Mouse (Mus musculus): Measurements from ENCODE around the gene Med27.
A peak's percentile ranks its signal among the peaks of the same experiment; 100 is the strongest.

The Med27 gene

GRCm38 (mm10) chr2:29466396-29466795, 119.8 kb downstream of the Med27 start:
- DNase-seq (ENCODE audit: low spot score in 2 of 2) = peak in 1 of 2 experiments; percentile 16

DNA sequence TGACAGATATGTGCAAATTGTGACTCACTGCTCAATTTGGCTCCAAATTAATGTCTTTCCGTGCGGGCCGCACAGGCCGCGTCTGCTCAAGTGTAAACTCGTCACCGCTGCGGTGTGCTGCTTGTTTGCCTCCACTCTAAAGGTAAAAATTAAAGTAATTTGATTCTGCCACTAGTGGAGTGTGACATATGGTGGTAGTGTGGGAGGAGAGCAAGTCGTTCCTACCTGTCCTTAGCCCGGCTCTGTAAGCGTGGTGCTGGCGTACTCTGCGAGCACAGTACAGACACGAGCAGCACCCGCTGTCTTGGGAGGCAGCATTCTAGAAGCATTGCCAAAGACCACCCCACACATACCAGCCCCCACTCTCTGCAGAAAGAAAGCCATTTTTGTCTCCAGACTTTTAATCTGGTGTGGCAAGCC, 121.9 kb downstream of the Med27 start:
- DNase-seq (ENCODE audit: low spot score in 2 of 2) = no peak

GRCm38 (mm10) chr2:29472952-29473437, 126.4 kb downstream of the Med27 start:
- DNase-seq (ENCODE audit: low spot score in 2 of 2) = no peak

- no peak for DNase-seq (ENCODE audit: low spot score in 2 of 2)
Observed at GRCm38 (mm10) chr2:29473907-29474306, 127.3 kb downstream of the Med27 start.

- DNase-seq (ENCODE audit: low spot score in 2 of 2) = no peak
Observed at GRCm38 (mm10) chr2:29476702-29477101, 130.1 kb downstream of the Med27 start.

- no peak for DNase-seq (ENCODE audit: low spot score in 2 of 2)
Observed at GRCm38 (mm10) chr2:29481856-29482255, 135.2 kb downstream of the Med27 start.

DNA sequence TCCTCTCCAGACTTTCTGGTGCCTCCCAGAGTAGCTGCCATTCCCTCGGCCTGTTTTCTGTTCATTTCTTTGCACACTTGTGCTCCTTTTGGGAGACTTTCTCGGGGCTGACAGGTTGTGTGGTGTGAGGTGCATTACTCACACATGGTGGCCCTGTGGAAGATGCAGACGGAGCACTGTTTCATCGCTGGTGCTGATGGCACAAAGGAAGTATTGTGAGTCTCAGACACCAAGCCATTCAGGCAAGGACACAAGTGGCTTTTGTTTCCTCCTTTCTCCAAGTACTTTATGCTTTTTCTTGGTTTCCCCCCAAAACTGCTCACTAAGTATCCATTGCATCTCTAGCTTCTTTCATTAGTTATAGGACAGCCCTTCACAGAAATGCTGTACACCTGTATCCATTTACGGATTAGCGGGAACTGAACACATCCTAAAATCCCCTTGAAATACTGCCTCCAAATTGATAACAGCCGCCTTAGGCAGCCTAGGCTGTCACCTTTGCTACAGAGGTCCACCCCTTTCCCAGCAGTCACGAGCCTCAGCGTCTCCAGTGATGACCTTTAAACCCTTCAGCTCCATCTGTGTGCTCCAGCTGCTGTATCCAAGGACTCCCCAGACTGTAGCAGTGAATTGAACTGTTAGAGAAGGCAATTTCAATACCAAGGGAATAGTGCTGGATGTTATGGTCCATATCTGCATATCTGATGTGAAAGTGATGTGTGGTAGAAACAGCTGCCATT, 136.5 kb downstream of the Med27 start:
- DNase-seq (ENCODE audit: low spot score in 2 of 2) = no peak

- peak in 1 of 2 experiments; percentile 13 for DNase-seq (ENCODE audit: low spot score in 2 of 2)
Observed at GRCm38 (mm10) chr2:29485519-29485918, 138.9 kb downstream of the Med27 start.

GRCm38 (mm10) chr2:29486491-29486890, 139.9 kb downstream of the Med27 start:
- no peak for DNase-seq (ENCODE audit: low spot score in 2 of 2)

DNA sequence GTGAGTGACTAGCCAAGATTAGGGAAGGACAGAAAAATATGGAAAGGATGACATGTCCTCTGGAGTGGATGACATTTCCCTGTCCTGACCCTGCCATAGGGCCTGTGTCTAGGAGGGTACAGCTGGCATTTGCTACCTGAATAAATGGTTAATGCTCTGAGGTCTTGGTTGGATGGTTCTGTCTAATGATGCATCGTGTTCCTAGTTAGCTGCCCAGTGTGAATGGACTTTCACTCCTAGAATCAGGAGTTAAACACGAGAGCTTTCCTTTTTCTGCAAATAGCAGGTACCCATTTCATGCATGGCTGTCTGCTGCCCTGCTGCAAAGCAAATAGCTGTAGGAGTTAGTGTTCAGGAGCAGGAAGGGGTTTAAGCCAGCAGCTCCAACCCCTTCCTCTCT, 141.0 kb downstream of the Med27 start:
- DNase-seq (ENCODE audit: low spot score in 2 of 2) = no peak

DNA sequence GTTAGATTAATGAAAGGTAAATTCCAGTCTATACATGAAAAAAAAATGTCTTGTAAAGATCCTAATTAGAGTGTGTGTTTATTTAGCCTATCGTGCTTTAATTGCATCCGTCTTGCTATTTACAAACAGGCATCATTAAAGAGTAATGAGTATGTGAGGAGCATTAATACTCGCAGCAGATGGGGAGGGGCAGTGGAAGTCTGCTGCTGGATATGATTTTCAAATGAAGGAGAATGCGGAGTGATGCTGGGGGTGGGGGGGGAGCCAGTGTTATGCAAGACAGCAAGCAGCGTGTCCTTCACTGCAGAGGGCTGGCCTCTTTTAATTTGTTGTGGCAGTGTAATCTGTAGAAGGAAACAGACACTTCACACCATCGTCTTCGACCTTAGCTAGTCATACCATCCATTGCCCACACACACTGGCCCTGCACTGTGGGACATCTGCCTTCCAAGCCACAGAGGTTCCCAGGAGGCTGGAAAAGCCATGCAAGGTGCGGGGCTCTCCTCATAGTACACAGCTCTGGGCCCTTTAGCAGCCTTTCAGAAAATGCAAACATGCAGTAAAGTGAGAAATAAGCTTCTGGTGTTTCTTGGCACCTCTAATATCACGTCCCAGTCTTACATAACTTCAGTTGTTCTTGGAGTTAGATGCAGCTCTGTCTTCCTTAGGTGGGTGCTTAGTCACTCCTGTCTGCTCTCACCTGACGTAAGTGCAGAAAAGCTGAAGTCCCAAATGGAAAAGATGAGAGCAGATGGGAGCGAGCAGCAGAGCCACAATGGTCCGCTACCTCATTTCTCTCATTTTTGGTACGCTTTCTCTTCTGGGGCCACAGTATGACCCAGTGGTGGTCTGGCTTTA, 142.0 kb downstream of the Med27 start:
- no peak for DNase-seq (ENCODE audit: low spot score in 2 of 2)

DNA sequence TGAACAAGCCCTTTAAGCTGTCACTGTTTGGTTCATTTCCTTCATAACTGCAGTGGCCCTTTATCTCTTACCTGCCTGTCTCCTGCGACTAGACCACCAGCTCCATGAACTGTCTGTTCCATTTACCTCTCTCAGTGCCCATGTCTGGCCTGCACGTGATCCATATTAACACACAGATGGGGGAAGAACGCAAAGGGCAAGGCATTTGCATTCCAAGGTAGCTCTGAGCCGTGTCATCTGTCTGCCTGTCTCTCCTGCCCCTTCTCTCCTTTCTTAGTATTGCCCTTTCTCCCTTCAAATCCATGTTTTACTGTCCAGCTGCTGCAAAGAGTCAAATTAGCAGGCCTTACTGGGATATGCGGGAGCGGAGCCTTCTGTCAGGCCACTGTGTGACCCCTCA, 145.0 kb downstream of the Med27 start:
- no peak for DNase-seq (ENCODE audit: low spot score in 2 of 2)

GRCm38 (mm10) chr2:29493396-29494031, 146.9 kb downstream of the Med27 start:
- peak; percentile 39 to 42 for DNase-seq (ENCODE audit: low spot score in 2 of 2)

DNA sequence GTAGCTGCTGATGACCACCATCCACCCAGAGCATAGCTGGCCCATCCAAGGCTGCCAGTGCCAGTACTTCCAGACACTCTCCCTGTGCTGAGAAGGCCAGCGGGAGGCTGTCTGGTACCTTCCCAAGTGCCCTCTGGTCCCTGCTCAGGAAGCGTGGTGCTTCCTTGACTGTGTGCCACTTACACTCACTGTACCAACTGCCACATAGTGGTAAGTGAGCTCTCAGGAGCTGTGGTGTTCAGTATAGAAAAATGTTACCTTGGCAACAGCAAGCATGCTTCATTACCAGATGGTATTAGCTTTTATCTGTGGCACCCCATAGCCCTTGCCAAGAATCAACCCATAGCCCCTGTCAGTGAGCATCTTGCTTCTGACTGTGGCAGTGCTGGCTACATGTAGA, 148.7 kb downstream of the Med27 start:
- DNase-seq (ENCODE audit: low spot score in 2 of 2) = no peak

GRCm38 (mm10) chr2:29500601-29501350, 154.2 kb downstream of the Med27 start:
- no peak for DNase-seq (ENCODE audit: low spot score in 2 of 2)

- DNase-seq (ENCODE audit: low spot score in 2 of 2) = no peak
Observed at GRCm38 (mm10) chr2:29501381-29501780, 154.8 kb downstream of the Med27 start.

DNA sequence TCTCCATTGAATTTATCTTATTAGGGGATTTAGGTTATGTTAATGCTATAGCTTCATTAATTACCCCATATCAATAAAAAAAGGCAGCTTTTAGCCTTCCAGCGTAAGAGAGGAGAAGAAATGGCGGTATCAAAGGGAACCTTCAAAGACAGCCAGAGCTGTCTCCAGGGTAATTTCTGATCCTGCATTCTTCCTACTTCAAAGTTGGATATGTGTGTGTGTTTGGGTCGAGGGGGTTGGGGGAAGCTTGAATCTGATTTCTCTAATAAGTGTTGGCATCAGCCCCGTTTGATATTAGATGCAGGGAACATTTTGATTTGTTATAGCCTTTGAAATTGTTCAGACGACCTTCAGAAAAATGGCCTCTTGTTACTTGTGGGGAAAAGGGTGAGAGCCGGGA, 158.2 kb downstream of the Med27 start:
- no peak for DNase-seq (ENCODE audit: low spot score in 2 of 2)

DNA sequence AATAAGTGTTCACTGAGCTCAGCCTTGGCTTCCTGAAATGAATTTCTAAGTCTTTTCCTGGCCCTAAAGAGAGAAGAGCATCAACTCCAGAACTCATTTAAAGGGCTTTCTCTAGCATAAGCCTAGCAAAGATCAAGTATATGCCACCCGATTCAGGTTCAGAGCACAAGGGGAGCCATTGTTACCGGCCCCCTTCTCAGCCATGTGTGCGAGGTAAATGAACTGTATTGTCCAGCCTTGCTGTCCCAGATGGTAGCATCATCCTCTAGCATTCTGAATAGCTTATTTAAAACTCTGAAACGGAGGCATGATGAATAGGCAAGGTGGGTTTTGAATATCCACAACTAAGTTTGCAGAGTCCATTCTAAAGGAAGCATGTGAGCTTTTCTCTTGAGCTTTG, 159.8 kb downstream of the Med27 start:
- no peak for DNase-seq (ENCODE audit: low spot score in 2 of 2)

DNA sequence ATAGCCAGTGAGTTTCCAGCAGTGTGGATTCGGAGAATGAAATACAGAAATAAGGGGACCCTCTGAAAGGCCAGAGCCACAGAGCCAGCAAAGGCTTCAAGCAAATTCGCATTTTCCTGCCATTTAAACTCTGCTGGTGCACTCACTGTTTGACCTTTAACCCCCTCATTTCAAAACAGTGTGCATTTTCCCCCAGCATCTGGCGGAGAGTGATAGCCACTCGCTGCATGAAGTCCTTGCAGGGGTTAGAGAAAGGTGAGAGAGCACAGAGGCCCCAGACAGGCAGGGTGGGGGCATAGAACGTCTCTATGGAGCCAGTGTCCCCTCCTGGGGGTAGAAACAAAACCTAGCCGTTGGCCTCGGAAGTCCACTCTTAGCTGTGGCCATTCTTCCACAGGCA, 166.5 kb downstream of the Med27 start:
- DNase-seq (ENCODE audit: low spot score in 2 of 2) = no peak

DNA sequence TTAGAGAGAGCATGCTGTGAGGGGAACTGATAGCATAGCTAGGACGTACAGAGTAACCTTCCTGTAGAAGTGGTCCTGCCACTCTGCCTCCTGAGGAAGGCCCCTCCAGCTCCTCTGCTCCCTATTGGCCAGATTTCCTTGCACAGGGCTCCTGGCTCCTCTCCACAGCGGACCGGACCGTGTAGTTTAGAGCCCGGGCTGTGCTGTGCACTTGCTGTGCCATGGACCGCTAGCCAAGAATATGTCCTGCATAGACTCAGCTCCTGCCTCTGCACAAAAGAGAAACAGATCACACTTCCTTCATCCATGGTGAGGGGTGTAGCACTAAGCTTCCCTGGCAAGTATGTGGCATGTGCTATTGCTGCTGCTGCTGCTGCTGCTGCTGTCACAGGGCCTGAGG, 168.2 kb downstream of the Med27 start:
- DNase-seq (ENCODE audit: low spot score in 2 of 2) = no peak

DNA sequence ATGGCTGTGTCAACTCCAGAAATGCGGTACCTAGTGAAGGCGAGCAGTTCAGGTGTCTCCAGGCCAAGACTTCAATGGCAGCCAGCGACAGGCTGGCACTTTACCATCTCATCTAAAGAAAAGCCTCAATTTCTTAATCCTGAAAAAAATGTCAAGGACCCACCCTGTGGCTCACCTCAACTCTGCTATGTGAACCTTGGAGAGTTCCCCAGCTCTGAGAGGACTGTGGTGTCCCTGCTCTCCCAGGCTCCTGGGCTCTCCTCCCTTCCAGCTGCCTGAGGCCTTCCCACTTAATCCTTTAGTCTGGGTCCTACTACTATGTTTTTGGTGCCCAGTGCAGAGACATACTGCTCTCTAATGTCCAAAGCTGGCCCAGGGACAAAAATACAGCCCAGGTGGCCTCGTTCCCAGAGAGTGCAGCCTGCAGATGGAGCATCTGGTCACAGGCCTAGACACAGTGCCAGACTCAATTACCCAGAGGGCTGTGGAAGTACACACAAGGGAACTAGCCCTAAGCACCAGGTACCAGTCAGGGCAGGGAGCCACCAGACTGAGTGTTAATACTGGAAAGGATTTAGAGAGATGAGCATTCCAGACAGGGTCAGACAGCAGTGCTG, 169.3 kb downstream of the Med27 start:
- DNase-seq (ENCODE audit: low spot score in 2 of 2) = peak; percentile 19 to 51
